Mouse (Mus musculus) testis, adult 2 months (tissue): ENCODE measurements around the gene Nr1h2. TPM values are rescaled to one million over a fixed set of nuclear protein-coding genes. Genes with fewer than 3 reads are reported as not detected.

ENCODE experiments used
- H3K27ac ChIP-seq: fragments of 200-500 bp; 2 replicates; pipeline ENCODE4 v1.5.1; 2012; ENCODE audit warnings: low read depth, low read length; ENCODE audit not compliant: control insufficient read depth, insufficient read depth
- H3K27me3 ChIP-seq: fragments of 200-500 bp; 2 replicates; pipeline ENCODE4 v1.6.1; 2012; ENCODE audit warnings: mild to moderate bottlenecking, low read length, moderate library complexity; ENCODE audit not compliant: control insufficient read depth, insufficient read depth
- H3K36me3 ChIP-seq: fragments of 200-500 bp; 2 replicates; pipeline ENCODE4 v1.6.1; 2012; ENCODE audit warnings: mild to moderate bottlenecking, low read length; ENCODE audit not compliant: control insufficient read depth, insufficient read depth
- H3K4me1 ChIP-seq: fragments of 200-500 bp; 2 replicates; pipeline ENCODE4 v1.6.1; 2012; ENCODE audit warnings: low read length; ENCODE audit not compliant: control insufficient read depth, insufficient read depth
- H3K4me3 ChIP-seq: fragments of 200-500 bp; 2 replicates; pipeline ENCODE4 v1.5.1; 2012; ENCODE audit warnings: low read depth, mild to moderate bottlenecking, low read length, moderate library complexity, mixed read lengths; ENCODE audit not compliant: control insufficient read depth
- CTCF ChIP-seq: fragments of 200-500 bp; IDR thresholded peaks from 2 replicates; pipeline ENCODE4 v1.5.1; 2012; ENCODE audit warnings: low read depth, mild to moderate bottlenecking, inconsistent platforms, low read length, moderate library complexity; ENCODE audit not compliant: control insufficient read depth, insufficient read depth, insufficient replicate concordance
- POLR2A ChIP-seq: fragments of 200-500 bp; IDR thresholded peaks from 2 replicates; pipeline ENCODE4 v1.6.1; 2012; ENCODE audit warnings: low read depth, mild to moderate bottlenecking, inconsistent platforms, low read length, moderate library complexity; ENCODE audit not compliant: control insufficient read depth
- polyA plus RNA-seq: library from polyadenylated mRNA; depleted of rRNA; stranded (reverse); fragments of >200 nt; gene quantifications from 2 replicates; pipeline ENCODE4 v1.2.3, GENCODE M21; 2012

Gene Nr1h2
- polyA plus RNA-seq, 1 experiment, result 72.1 TPM

GRCm38 (mm10) chr7:44596996-44597538 lies 43.3 kb upstream of the Nr1h2 start:
- TF ChIP-seq POLR2A (no peak), CTCF (no peak)
- H3K4me3 ChIP-seq, result no peak overlapping the region
- no peaks in the 10 kb centered on the region for H3K36me3 ChIP-seq
- no peak overlapping the region for H3K27ac ChIP-seq
- peaks cover 11% of the 10 kb centered on the region for H3K4me1 ChIP-seq
- peaks cover 3% of the 10 kb centered on the region; the same call in 1 of the 2 replicates for H3K27me3 ChIP-seq

- TF ChIP-seq POLR2A (no peak), CTCF (no peak)
- Histone ChIP-seq H3K27me3 (no peaks in the 10 kb centered on the region; the same call in 1 of the 2 replicates), H3K4me1 (peaks cover 20% of the 10 kb centered on the region), H3K4me3 (no peak overlapping the region), H3K27ac (no peak overlapping the region), H3K36me3 (no peaks in the 10 kb centered on the region)
Measured at GRCm38 (mm10) chr7:44596051-44596450, 42.3 kb upstream of the Nr1h2 start.

- peaks cover 26% of the 10 kb centered on the region for H3K4me1 ChIP-seq
- no peak overlapping the region for H3K4me3 ChIP-seq
- no peaks in the 10 kb centered on the region; the same call in none of the 2 replicates for H3K27me3 ChIP-seq
- TF ChIP-seq CTCF (no peak), POLR2A (no peak)
- H3K36me3 ChIP-seq, result no peaks in the 10 kb centered on the region
- no peak overlapping the region for H3K27ac ChIP-seq
Measured at GRCm38 (mm10) chr7:44595131-44595561, 41.4 kb upstream of the Nr1h2 start.

GRCm38 (mm10) chr7:44594291-44594690 lies 40.5 kb upstream of the Nr1h2 start:
- Histone ChIP-seq H3K27ac (no peak overlapping the region), H3K4me3 (no peak overlapping the region)

GRCm38 (mm10) chr7:44593775-44594174 lies 40.0 kb upstream of the Nr1h2 start:
- Histone ChIP-seq H3K27ac (no peak overlapping the region), H3K4me3 (no peak overlapping the region), H3K36me3 (no peaks in the 10 kb centered on the region), H3K4me1 (peaks cover 37% of the 10 kb centered on the region), H3K27me3 (peaks cover 2% of the 10 kb centered on the region)
- no peak for TF ChIP-seq CTCF
- TF ChIP-seq POLR2A, result no peak

More at GRCm38 (mm10) chr7:44594291-44594690, 40.5 kb upstream of the Nr1h2 start:
- Histone ChIP-seq H3K36me3 (no peaks in the 10 kb centered on the region), H3K27me3 (no peaks in the 10 kb centered on the region; the same call in none of the 2 replicates), H3K4me1 (peaks cover 32% of the 10 kb centered on the region)
- TF ChIP-seq CTCF (no peak), POLR2A (no peak)

- no peak for TF ChIP-seq POLR2A
- TF ChIP-seq CTCF, result no peak
- peaks cover 6% of the 10 kb centered on the region for H3K27me3 ChIP-seq
- no peak overlapping the region for H3K4me3 ChIP-seq
- H3K36me3 ChIP-seq, result no peaks in the 10 kb centered on the region
- H3K27ac ChIP-seq, result no peak overlapping the region
- H3K4me1 ChIP-seq, result peaks cover 42% of the 10 kb centered on the region
Measured at GRCm38 (mm10) chr7:44593051-44593450, 39.3 kb upstream of the Nr1h2 start.

GRCm38 (mm10) chr7:44591348-44592116 lies 37.8 kb upstream of the Nr1h2 start:
- peaks cover 9% of the 10 kb centered on the region for H3K27me3 ChIP-seq
- TF ChIP-seq POLR2A, result no peak
- TF ChIP-seq CTCF, result no peak

More at GRCm38 (mm10) chr7:44591348-44592116, 37.8 kb upstream of the Nr1h2 start:
- Histone ChIP-seq H3K4me1 (peaks cover 51% of the 10 kb centered on the region), H3K36me3 (no peaks in the 10 kb centered on the region), H3K27ac (no peak overlapping the region), H3K4me3 (peak overlapping the region; percentile 70)
